Mouse (Mus musculus) MEL (cell line): Measurements from ENCODE around the gene Gm20425. TPM values are rescaled to one million over a fixed set of nuclear protein-coding genes. Genes with fewer than 3 reads are reported as not detected.

Experiments
- DNase-seq: peaks from one replicate; pipeline ENCODE4 v3.0.0; 2011; ENCODE audit warnings: low read depth, low spot score
- H3K27ac ChIP-seq: 2 replicates; pipeline ENCODE4 v1.5.1; 2012; ENCODE audit warnings: low read depth, mild to moderate bottlenecking, control low read depth, low read length, moderate library complexity; ENCODE audit not compliant: control insufficient read depth
- H3K27me3 ChIP-seq, 2 experiments: fragments of 150-350 bp in 1 of 2; sonication (generic) in 1 of 2; 2 replicates each; pipeline ENCODE4 v1.6.1; 2012; ENCODE audit warnings: low read length in 2 of 2, mild to moderate bottlenecking in 2 of 2, improper control_type of control experiment in 1 of 2, moderate library complexity in 1 of 2; ENCODE audit not compliant: insufficient read depth in 2 of 2, control insufficient read depth in 1 of 2
- H3K36me3 ChIP-seq, 2 experiments: 2 replicates each; pipeline ENCODE4 v1.6.1; 2012 to 2014; ENCODE audit warnings: low read length in 2 of 2, improper control_type of control experiment in 1 of 2, inconsistent platforms in 1 of 2, mild to moderate bottlenecking in 1 of 2; ENCODE audit not compliant: insufficient read depth in 2 of 2, control insufficient read depth in 1 of 2
- H3K4me1 ChIP-seq, 2 experiments: fragments of 150-350 bp in 1 of 2; sonication (generic) in 1 of 2; 2 replicates each; pipeline ENCODE4 v1.6.1; 2012; ENCODE audit warnings: low read length in 2 of 2, improper control_type of control experiment in 1 of 2, mild to moderate bottlenecking in 1 of 2; ENCODE audit not compliant: insufficient read depth in 2 of 2, control insufficient read depth in 1 of 2
- H3K4me3 ChIP-seq, 2 experiments: fragments of 150-350 bp in 1 of 2; sonication (generic) in 1 of 2; 2 replicates each; pipeline ENCODE4 v1.5.1; 2012; ENCODE audit warnings: low read depth in 2 of 2, low read length in 2 of 2, mild to moderate bottlenecking in 2 of 2, moderate library complexity in 2 of 2, control low read depth in 1 of 2, improper control_type of control experiment in 1 of 2; ENCODE audit not compliant: control insufficient read depth in 1 of 2, insufficient read depth in 1 of 2
- H3K79me2 ChIP-seq: 2 replicates; pipeline ENCODE4 v1.6.1; 2012; ENCODE audit warnings: mild to moderate bottlenecking, low read length, moderate library complexity; ENCODE audit not compliant: control insufficient read depth, poor library complexity, insufficient read depth
- H3K9ac ChIP-seq: 2 replicates; pipeline ENCODE4 v1.6.1; 2012; ENCODE audit warnings: low read depth, mild to moderate bottlenecking, control low read depth, low read length, moderate library complexity; ENCODE audit not compliant: control insufficient read depth, poor library complexity, severe bottlenecking
- H3K9me3 ChIP-seq: fragments of 150-350 bp; sonication (generic); replicated peaks from 2 replicates; pipeline ENCODE4 v1.6.1; 2012; ENCODE audit warnings: mild to moderate bottlenecking, low read length, improper control_type of control experiment, moderate library complexity; ENCODE audit not compliant: insufficient read depth
- CHD2 ChIP-seq: IDR thresholded peaks from 2 replicates; pipeline ENCODE4 v1.6.1; 2011; ENCODE audit warnings: low read length, improper control_type of control experiment
- E2F4 ChIP-seq: IDR thresholded peaks from 2 replicates; pipeline ENCODE4 v1.6.1; 2011; ENCODE audit warnings: low read depth, low read length, improper control_type of control experiment, borderline replicate concordance
- ELF1 ChIP-seq: IDR thresholded peaks from 2 replicates; pipeline ENCODE4 v1.6.1; 2014; ENCODE audit warnings: low read depth, mild to moderate bottlenecking, inconsistent platforms, low read length, improper control_type of control experiment, moderate library complexity
- ETS1 ChIP-seq: IDR thresholded peaks from 2 replicates; pipeline ENCODE4 v1.6.1; 2012; ENCODE audit warnings: low read depth, mild to moderate bottlenecking, inconsistent platforms, low read length, improper control_type of control experiment, moderate library complexity
- HCFC1 ChIP-seq: IDR thresholded peaks from 2 replicates; pipeline ENCODE4 v1.6.1; 2012; ENCODE audit warnings: low read depth, mild to moderate bottlenecking, inconsistent platforms, low read length, improper control_type of control experiment, moderate library complexity
- MAFK ChIP-seq: IDR thresholded peaks from 2 replicates; pipeline ENCODE4 v1.6.1; 2011; ENCODE audit warnings: low read depth, mild to moderate bottlenecking, low read length, improper control_type of control experiment, borderline replicate concordance
- MAX ChIP-seq: IDR thresholded peaks from 2 replicates; pipeline ENCODE4 v1.6.1; 2011; ENCODE audit warnings: low read length, improper control_type of control experiment
- MAZ ChIP-seq: IDR thresholded peaks from 2 replicates; pipeline ENCODE4 v1.6.1; 2012; ENCODE audit warnings: low read depth, mild to moderate bottlenecking, inconsistent platforms, low read length, improper control_type of control experiment
- MXI1 ChIP-seq: IDR thresholded peaks from 2 replicates; pipeline ENCODE4 v1.6.1; 2011; ENCODE audit warnings: mild to moderate bottlenecking, low read depth, low read length, improper control_type of control experiment
- MYB ChIP-seq: IDR thresholded peaks from 2 replicates; pipeline ENCODE4 v1.6.1; 2011; ENCODE audit warnings: mild to moderate bottlenecking, low read depth, low read length, improper control_type of control experiment
- MYC ChIP-seq: IDR thresholded peaks from 2 replicates; pipeline ENCODE4 v1.6.1; 2011; ENCODE audit warnings: low read depth, mild to moderate bottlenecking, low read length, improper control_type of control experiment, moderate library complexity
- POLR2A ChIP-seq, 2 experiments: IDR thresholded peaks; 2 replicates each; pipeline ENCODE4 v1.6.1; 2011 to 2012; ENCODE audit warnings: low read length in 2 of 2, mild to moderate bottlenecking in 2 of 2, control low read depth in 1 of 2, improper control_type of control experiment in 1 of 2, low read depth in 1 of 2, moderate library complexity in 1 of 2; ENCODE audit not compliant: control insufficient read depth in 1 of 2, insufficient read depth in 1 of 2, poor library complexity in 1 of 2
- POLR2AphosphoS2 ChIP-seq: IDR thresholded peaks from 2 replicates; pipeline ENCODE4 v1.6.1; 2011; ENCODE audit warnings: low read length, improper control_type of control experiment
- POLR2AphosphoS5 ChIP-seq: IDR thresholded peaks from 2 replicates; pipeline ENCODE4 v1.6.1; 2012; ENCODE audit warnings: low read depth, borderline replicate concordance, mild to moderate bottlenecking, inconsistent platforms, low read length, moderate library complexity, mixed read lengths
- SIN3A ChIP-seq: IDR thresholded peaks from 2 replicates; pipeline ENCODE4 v1.6.1; 2012; ENCODE audit warnings: low read length, improper control_type of control experiment, inconsistent platforms
- TBP ChIP-seq: IDR thresholded peaks from 2 replicates; pipeline ENCODE4 v1.8.0; 2011; ENCODE audit warnings: low read depth, low read length, improper control_type of control experiment
- USF1 ChIP-seq: IDR thresholded peaks from 2 replicates; pipeline ENCODE4 v1.6.1; 2014; ENCODE audit warnings: low read depth, mild to moderate bottlenecking, inconsistent platforms, low read length, improper control_type of control experiment, moderate library complexity
- USF2 ChIP-seq, 2 experiments: IDR thresholded peaks; 2 replicates each; pipeline ENCODE4 v1.6.1; 2011 to 2012; ENCODE audit warnings: improper control_type of control experiment in 2 of 2, low read length in 2 of 2, borderline replicate concordance in 1 of 2, inconsistent platforms in 1 of 2, low read depth in 1 of 2, mild to moderate bottlenecking in 1 of 2; ENCODE audit not compliant: insufficient read depth in 1 of 2
- ZC3H11A ChIP-seq: IDR thresholded peaks from 2 replicates; pipeline ENCODE4 v1.6.1; 2012; ENCODE audit warnings: low read depth, mild to moderate bottlenecking, inconsistent platforms, low read length, improper control_type of control experiment
- ZNF384 ChIP-seq: IDR thresholded peaks from 2 replicates; pipeline ENCODE4 v1.6.1; 2012; ENCODE audit warnings: low read depth, mild to moderate bottlenecking, inconsistent platforms, low read length, improper control_type of control experiment
- polyA plus RNA-seq, 2 experiments: library from polyadenylated mRNA; stranded (reverse) in 1 of 2; unstranded in 1 of 2; fragments of >175 nt in 1 of 2; fragments of >200 nt in 1 of 2; gene quantifications; 2 replicates each; pipeline versions ENCODE4 v1.2.1 to v1.2.4; 2012; ENCODE audit warnings: low replicate concordance in 2 of 2, low read depth in 1 of 2; ENCODE audit not compliant: insufficient read length in 2 of 2, insufficient read depth in 1 of 2, missing spikeins in 1 of 2
- total RNA-seq: library from RNA; depleted of rRNA; stranded (reverse); fragments of 300-350 nt; gene quantifications from 2 replicates; pipeline ENCODE4 v1.2.3, GENCODE M21; 2012; rRNA removed

Gm20425 gene
- not detected in 2 replicates for total RNA-seq
- polyA plus RNA-seq: not detected

DNA sequence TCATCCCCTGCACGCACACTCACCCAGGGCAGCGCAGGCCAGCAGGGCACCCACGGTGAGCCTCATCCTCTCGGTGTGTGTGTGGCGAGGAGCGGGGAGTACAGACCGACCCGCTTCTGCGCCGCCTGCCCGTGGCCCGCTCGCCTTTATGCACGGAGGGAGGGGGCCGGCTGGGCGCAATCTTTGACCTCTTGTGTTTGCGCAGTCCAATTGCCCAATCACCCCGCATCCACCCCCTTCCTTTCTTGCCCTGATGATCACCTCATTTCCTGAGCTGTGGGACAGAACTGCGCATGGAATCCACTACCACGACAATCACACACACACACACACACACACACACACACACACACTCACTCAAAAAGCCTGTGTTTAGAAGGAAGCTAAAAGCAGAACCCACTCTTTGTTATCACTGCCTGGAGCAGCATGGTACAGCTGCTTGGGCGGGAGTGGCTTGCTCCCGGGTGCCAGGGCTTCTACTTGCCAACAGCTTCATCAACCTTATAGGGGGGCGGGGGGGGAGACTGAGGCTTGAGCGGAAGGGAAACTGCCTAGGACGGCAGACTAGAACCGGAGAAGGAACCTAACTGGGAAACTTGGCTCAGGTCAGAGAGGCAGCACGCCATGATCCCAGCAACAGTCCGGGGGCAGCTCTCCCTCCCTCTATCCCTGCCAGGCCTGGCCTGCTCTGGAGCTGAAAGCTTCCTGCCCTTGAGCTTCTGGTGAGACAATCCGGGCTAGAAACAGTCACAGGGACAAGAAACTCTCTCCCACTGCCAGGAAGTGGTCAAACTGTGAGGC, at the start of gene Gm20425, which contains the start of gene Trf:
Gene Gm20425, minus strand, starts transcription at position 157 of the 801 bp plus-strand sequence.
Gene Trf, minus strand, starts transcription at position 294 of the 801 bp plus-strand sequence.
- Histone ChIP-seq H3K36me3 (no peaks in the 10 kb centered on the region), H3K79me2 (no peaks in the 10 kb centered on the region), H3K9ac (no peak within 1 kb of the TSS), H3K4me1 (0 out of 4 replicates have a peak, but pooled peaks cover 0 to 3% of the 10 kb centered on the region in 2 experiments), H3K9me3 (no peaks in the 10 kb centered on the region), H3K27me3 (no peaks in the 10 kb centered on the region), H3K27ac (no peak within 1 kb of the TSS), H3K4me3 (no peak within 1 kb of the TSS)
- peak; percentile 38 for DNase-seq
- 0 out of 2 replicates have a peak, but pooled peaks have one; percentile 32 for TF ChIP-seq ETS1
- TF ChIP-seq MYC: no peak

DNA sequence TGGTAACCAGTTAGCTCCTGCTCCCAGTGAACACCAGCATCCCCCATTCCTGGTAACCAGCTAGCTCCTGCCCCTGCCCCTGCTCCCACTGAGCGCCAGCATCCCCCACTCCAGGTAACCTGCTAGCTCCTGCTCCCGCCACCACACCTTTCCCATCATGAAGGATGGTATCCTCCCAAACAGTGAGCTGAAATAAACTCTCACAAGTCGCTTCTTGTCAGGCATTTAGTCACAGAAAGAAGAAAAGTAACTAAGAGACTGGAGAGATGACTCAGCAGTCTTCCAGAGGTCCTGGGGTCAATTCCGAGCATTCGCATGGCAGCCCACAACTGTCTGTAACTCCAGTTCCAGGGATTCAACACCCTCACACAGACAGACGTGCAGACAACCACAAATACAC, 46.8 kb upstream of the Gm20425 start:
- TF ChIP-seq ELF1 (no peak), POLR2AphosphoS5 (no peak), USF2 (IDR thresholded peaks at IDR 0.05; ENCODE audit: borderline replicate concordance in 1 of 2, insufficient read depth in 1 of 2, low read depth in 1 of 2, low read length in 2 of 2) (no peak)
- no peaks in the 10 kb centered on the region for H3K4me1 ChIP-seq
- H3K27me3 ChIP-seq: no peaks in the 10 kb centered on the region; a peak in 1 of 4 replicates
- H3K4me3 ChIP-seq: no peak overlapping the region
- no peaks in the 10 kb centered on the region for H3K9me3 ChIP-seq
- no peak overlapping the region for H3K27ac ChIP-seq
- H3K9ac ChIP-seq: no peak overlapping the region
- no peaks in the 10 kb centered on the region for H3K36me3 ChIP-seq
- DNase-seq: no peak
- H3K79me2 ChIP-seq: no peaks in the 10 kb centered on the region

DNA sequence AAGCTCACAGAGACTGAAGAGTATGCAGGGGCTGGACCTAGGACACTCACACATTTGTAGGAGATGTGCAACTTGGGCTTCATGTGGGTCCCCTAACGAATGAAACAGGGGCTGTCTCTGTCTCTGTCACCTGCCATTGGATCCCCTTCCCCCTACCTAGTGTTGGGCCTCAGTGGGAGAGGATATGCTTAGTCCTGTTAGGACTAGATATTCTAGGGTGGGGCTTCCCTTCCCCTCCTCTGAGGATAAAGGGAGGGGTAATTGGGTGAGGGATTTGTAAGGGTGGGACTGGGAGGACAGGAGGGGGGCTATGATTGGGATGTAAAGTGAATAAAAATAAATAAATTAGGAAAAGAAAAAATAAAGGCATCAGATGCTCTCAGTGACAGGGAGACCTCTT, 45.6 kb upstream of the Gm20425 start:
- no peak overlapping the region for H3K4me3 ChIP-seq
- H3K9me3 ChIP-seq: no peaks in the 10 kb centered on the region
- no peak for DNase-seq
- no peaks in the 10 kb centered on the region for H3K4me1 ChIP-seq
- H3K79me2 ChIP-seq: no peaks in the 10 kb centered on the region
- TF ChIP-seq HCFC1 (no peak), CHD2 (no peak), MAZ (no peak), ELF1 (no peak), E2F4 (no peak), TBP (no peak), ZC3H11A (no peak), MYB (no peak), ZNF384 (no peak), MAFK (no peak), MAX (no peak), USF1 (no peak), SIN3A (no peak), MXI1 (no peak), POLR2A (IDR thresholded peaks at IDR 0.05; ENCODE audit: control insufficient read depth in 1 of 2, insufficient read depth in 1 of 2, low read depth in 1 of 2, low read length in 2 of 2, poor library complexity in 1 of 2) (no peak), POLR2AphosphoS2 (no peak)
- no peaks in the 10 kb centered on the region for H3K36me3 ChIP-seq
- no peak overlapping the region for H3K9ac ChIP-seq
- H3K27ac ChIP-seq: no peak overlapping the region
- H3K27me3 ChIP-seq: no peaks in the 10 kb centered on the region; a peak in 1 of 4 replicates
